Mouse (Mus musculus) C2C12 (cell line): ENCODE results near the gene Phf5a.

ENCODE experiments used
- CTCF ChIP-seq: IDR thresholded peaks from one replicate; pipeline ENCODE4 v1.5.1; 2011; ENCODE audit not compliant: control insufficient read depth, insufficient read depth, insufficient read length
- FOSL1 ChIP-seq: IDR thresholded peaks from one replicate; pipeline ENCODE4 v1.8.0; 2011; ENCODE audit warnings: mild to moderate bottlenecking, low read length; ENCODE audit not compliant: poor library complexity, insufficient read depth, severe bottlenecking
- USF1 ChIP-seq: IDR thresholded peaks from one replicate; pipeline ENCODE4 v1.6.1; 2011; ENCODE audit warnings: low read depth, mild to moderate bottlenecking, control low read depth, moderate library complexity

DNA sequence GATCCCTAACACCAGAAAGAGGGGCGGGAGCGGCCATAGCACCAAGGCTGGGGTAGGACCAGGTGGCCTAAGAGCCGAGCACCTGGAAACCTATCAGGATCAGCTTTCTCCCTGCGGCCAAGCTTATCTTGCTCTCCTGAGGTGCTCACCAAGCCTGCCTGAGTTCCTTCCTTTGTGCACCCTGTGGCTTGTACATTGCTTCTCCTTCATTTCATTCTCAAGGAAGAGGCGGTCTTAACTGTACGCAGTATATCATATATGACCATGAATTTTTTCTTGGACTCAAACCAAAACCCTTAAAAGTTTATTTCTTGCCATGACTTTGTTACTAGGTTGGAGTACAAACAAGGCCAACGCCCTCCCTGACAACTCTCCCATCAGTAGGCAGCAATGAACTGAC lies 7.5 kb downstream of the Phf5a start:
- TF ChIP-seq CTCF (no peak), FOSL1 (no peak), USF1 (no peak)
